In the genomic region with DNA sequence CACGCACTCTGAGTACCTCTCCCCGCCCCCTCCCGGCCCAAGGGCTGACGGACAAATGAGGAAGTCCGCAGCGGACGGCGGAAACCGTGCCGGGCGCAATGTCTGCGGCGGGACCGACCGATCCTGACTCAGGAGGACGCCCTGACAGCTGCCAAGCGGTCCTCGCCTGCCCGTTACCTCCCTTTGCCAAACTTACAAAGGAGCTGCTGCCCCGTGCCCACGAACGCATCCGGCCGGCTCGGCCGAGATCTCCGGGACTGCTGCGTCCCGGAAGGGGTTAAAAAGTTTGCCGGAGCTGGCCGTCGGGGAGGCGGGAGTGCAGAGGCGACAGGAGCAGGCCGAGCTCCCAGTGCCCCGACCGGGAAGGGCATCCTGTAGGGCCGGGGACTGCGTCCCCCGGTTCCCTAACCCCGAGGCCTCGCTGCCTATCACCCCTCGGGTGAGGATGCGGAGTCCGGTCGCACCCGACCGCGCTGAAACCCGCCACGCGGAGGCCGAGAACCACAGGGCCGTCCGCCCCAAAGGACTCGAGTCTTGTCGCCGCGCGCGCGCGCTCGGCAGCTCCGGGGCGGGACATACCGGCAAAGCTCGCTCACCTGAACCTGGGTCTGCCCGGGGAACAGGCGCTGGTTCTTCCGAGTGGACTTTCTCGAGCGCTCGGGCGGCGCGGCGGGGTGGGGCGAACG, we compare ENCODE assay signal across 8 mouse cellular contexts. TPM values are rescaled to one million over a fixed set of nuclear protein-coding genes. Genes with fewer than 3 reads are reported as not detected.
A peak's percentile ranks its signal among the peaks of the same experiment; 100 is the strongest.
DNase-seq lines count a peak whose midpoint lies in the region; ATAC-seq and TF ChIP-seq lines count a peak whose summit lies in the region.

No protein-coding gene starts in this region.

- peaks cover 54% of the 10 kb centered on the region for H3K79me2 ChIP-seq in myocyte (ENCODE audit: control insufficient read depth, insufficient read depth)

- peak overlapping the region; percentile 98 for H3K9ac ChIP-seq in heart, embryonic 11.5 days (ENCODE audit: low read depth, low read length)
- peak overlapping the region; percentile 91 for H3K9ac ChIP-seq in kidney, embryonic 14.5 days (ENCODE audit: low read depth, low read length)
- H3K9ac ChIP-seq in liver, embryonic 13.5 days, result peak overlapping the region; percentile 96

- H3K27me3 ChIP-seq in heart, embryonic 11.5 days (ENCODE audit: control insufficient read depth, insufficient read depth, low read length), result no peaks in the 10 kb centered on the region
- H3K27me3 ChIP-seq in kidney, embryonic 14.5 days (ENCODE audit: control insufficient read depth, insufficient read depth, low read length), result no peaks in the 10 kb centered on the region
- no peaks in the 10 kb centered on the region for H3K27me3 ChIP-seq in liver, embryonic 13.5 days
- no peaks in the 10 kb centered on the region for H3K27me3 ChIP-seq in myocyte (ENCODE audit: control insufficient read depth, insufficient read depth, insufficient read length)

- DNase-seq in B cell, adult 2 months, result peak; percentile 77 to 79
- DNase-seq in adrenal gland, adult 8-10 months, result peak; percentile 65
- no peak for DNase-seq in liver, embryonic 13.5 days
- DNase-seq in thymus, postnatal 4 days, result peak; percentile 72

- TF ChIP-seq CTCF in embryonic fibroblast, embryonic 13.5 days (IDR thresholded peaks at IDR 0.05; ENCODE audit: borderline replicate concordance, insufficient read depth, low read length), result no peak

- H3ac ChIP-seq in myocyte (ENCODE audit: control insufficient read depth, insufficient read length), result peak overlapping the region; percentile 60

- H3K4me2 ChIP-seq in heart, embryonic 11.5 days, result peak overlapping the region; percentile 86
- H3K4me2 ChIP-seq in kidney, embryonic 14.5 days (replicated peaks; ENCODE audit: low read depth, low read length), result peak overlapping the region; percentile 78
- H3K4me2 ChIP-seq in liver, embryonic 13.5 days, result peak overlapping the region; percentile 99
- peak overlapping the region; percentile 92 for H3K4me2 ChIP-seq in myocyte (ENCODE audit: low read depth)

- WGBS in heart, embryonic 11.5 days (ENCODE audit: insufficient replicate concordance), result under 1% methylated on average over 80 of the region's 80 CpGs
- WGBS in kidney, embryonic 14.5 days, result under 1% methylated on average over 78 of the region's 80 CpGs
- WGBS in liver, embryonic 13.5 days (ENCODE audit: insufficient replicate concordance), result under 1% methylated on average over 80 of the region's 80 CpGs

- peak; percentile 43; the same call in 1 of the 2 replicates for TF ChIP-seq POLR2A in embryonic fibroblast, embryonic 13.5 days (IDR thresholded peaks at IDR 0.05; ENCODE audit: low read depth, low read length)
- TF ChIP-seq POLR2A in myocyte (IDR thresholded peaks at IDR 0.05; ENCODE audit: insufficient read length, low read depth), result peak; percentile 72

- ATAC-seq in heart, embryonic 11.5 days (replicated peaks; ENCODE audit: insufficient number of reproducible peaks, low FRiP score, low TSS enrichment), result peak; percentile 34
- ATAC-seq in kidney, embryonic 14.5 days (ENCODE audit: low FRiP score, low TSS enrichment), result no peak
- ATAC-seq in liver, embryonic 13.5 days (ENCODE audit: low read depth), result peak; percentile 16

- H3K36me3 ChIP-seq in heart, embryonic 11.5 days (ENCODE audit: control insufficient read depth, insufficient read depth, low read length), result no peaks in the 10 kb centered on the region
- no peaks in the 10 kb centered on the region for H3K36me3 ChIP-seq in kidney, embryonic 14.5 days (ENCODE audit: control insufficient read depth, insufficient read depth, low read length)
- H3K36me3 ChIP-seq in liver, embryonic 13.5 days, result no peaks in the 10 kb centered on the region
- H3K36me3 ChIP-seq in myocyte (ENCODE audit: control insufficient read depth, insufficient read depth), result no peaks in the 10 kb centered on the region

- H3K4me3 ChIP-seq in embryonic fibroblast, embryonic 13.5 days (ENCODE audit: insufficient read depth, low read length), result peak overlapping the region; percentile 99
- H3K4me3 ChIP-seq in heart, embryonic 11.5 days (ENCODE audit: low read depth, low read length), result peak overlapping the region; percentile 90
- H3K4me3 ChIP-seq in kidney, embryonic 14.5 days (ENCODE audit: low read length), result peak overlapping the region; percentile 92
- H3K4me3 ChIP-seq in liver, embryonic 13.5 days (replicated peaks), result peak overlapping the region; percentile 96
- H3K4me3 ChIP-seq in myocyte, result peak overlapping the region; percentile 94

- peak overlapping the region; percentile 95 for H3K27ac ChIP-seq in embryonic fibroblast, embryonic 13.5 days (ENCODE audit: insufficient read depth, low read length)
- H3K27ac ChIP-seq in heart, embryonic 11.5 days (ENCODE audit: low read depth, low read length), result peak overlapping the region; percentile 96
- peak overlapping the region; percentile 91 for H3K27ac ChIP-seq in kidney, embryonic 14.5 days (ENCODE audit: low read depth, low read length)
- peak overlapping the region; percentile 92 for H3K27ac ChIP-seq in liver, embryonic 13.5 days

- no peaks in the 10 kb centered on the region for H3K9me3 ChIP-seq in heart, embryonic 11.5 days (replicated peaks; ENCODE audit: control insufficient read depth, low read length)
- H3K9me3 ChIP-seq in kidney, embryonic 14.5 days (ENCODE audit: control insufficient read depth, low read length), result no peaks in the 10 kb centered on the region
- H3K9me3 ChIP-seq in liver, embryonic 13.5 days (replicated peaks), result no peaks in the 10 kb centered on the region

- H3K4me1 ChIP-seq in embryonic fibroblast, embryonic 13.5 days (ENCODE audit: control insufficient read depth, insufficient read depth, low read length), result peaks cover 8% of the 10 kb centered on the region
- H3K4me1 ChIP-seq in heart, embryonic 11.5 days (ENCODE audit: control insufficient read depth, insufficient read depth, low read length), result peaks cover 37% of the 10 kb centered on the region
- H3K4me1 ChIP-seq in kidney, embryonic 14.5 days (ENCODE audit: control insufficient read depth, insufficient read depth, low read length), result peaks cover 35% of the 10 kb centered on the region
- H3K4me1 ChIP-seq in liver, embryonic 13.5 days (replicated peaks), result peaks cover 58% of the 10 kb centered on the region

TF ChIP-seq in myocyte, 11 proteins besides CTCF, POLR2A, EP300 and RAD21:
- TF ChIP-seq POLR2AphosphoS2 (IDR thresholded peaks at IDR 0.05; ENCODE audit: insufficient read length, low read depth) (no peak), TCF3 (IDR thresholded peaks at IDR 0.05; ENCODE audit: insufficient read length, low read depth) (no peak), TCF12 (IDR thresholded peaks at IDR 0.05; ENCODE audit: insufficient read depth, poor library complexity, severe bottlenecking) (no peak), USF1 (IDR thresholded peaks at IDR 0.05; ENCODE audit: low read depth) (no peak), E2F4 (IDR thresholded peaks at IDR 0.05; ENCODE audit: insufficient read depth) (no peak), MYOD1 (IDR thresholded peaks at IDR 0.05; ENCODE audit: control insufficient read depth in 1 of 3, insufficient read length in 2 of 3, low read depth in 2 of 3) (peak in 2 of 3 experiments; percentile 61 to 79), REST (IDR thresholded peaks at IDR 0.05; ENCODE audit: insufficient read depth, insufficient read length) (no peak), MAX (IDR thresholded peaks at IDR 0.05; ENCODE audit: low read depth) (no peak), MYOG (IDR thresholded peaks at IDR 0.05; ENCODE audit: control insufficient read depth in 1 of 3, insufficient read depth in 1 of 3, insufficient read length in 2 of 3, low read depth in 2 of 3) (peak in 2 of 3 experiments; percentile 67 to 70), SRF (IDR thresholded peaks at IDR 0.05; ENCODE audit: control insufficient read depth, insufficient read length, low read depth) (no peak), CEBPB (IDR thresholded peaks at IDR 0.05; ENCODE audit: insufficient read depth, poor library complexity, severe bottlenecking) (no peak)
TF ChIP-seq in myocyte: peak in this region for 2.

RNA-seq across cellular contexts. Expression of a gene that starts 0.5 kb away (rescaled TPM):
- total RNA-seq in adrenal gland, adult 8-10 months (2022), result 100 to 1,000 TPM; 304 to 366 (median 340) TPM
- 718 and 1,071 TPM in 2 replicates for polyA plus RNA-seq in embryonic fibroblast, embryonic 13.5 days (2011; ENCODE audit: insufficient read length, low read depth, missing spikeins)
- polyA plus RNA-seq in heart, embryonic 11.5 days (2014; fragmentation: Nextera tagmentation; extraction: Ambion mirVana), result 30.4 and 31.8 TPM in 2 replicates
- polyA plus RNA-seq in kidney, embryonic 14.5 days (2014; fragmentation: Nextera tagmentation; extraction: Ambion mirVana), result 43.8 and 72.3 TPM in 2 replicates
- 18.3 and 22.2 TPM in 2 replicates for polyA plus RNA-seq in liver, embryonic 13.5 days (2015; fragmentation: Nextera tagmentation; extraction: Ambion mirVana)
- 466 TPM for polyA plus RNA-seq in myocyte (2012; fragmentation: generic; extraction: Trizol)
